Mouse (Mus musculus) embryonic facial prominence, embryonic 13.5 days (tissue): ENCODE data around the gene Nrxn2. TPM values are rescaled to one million over a fixed set of nuclear protein-coding genes. Genes with fewer than 3 reads are reported as not detected.

Source experiments
- ATAC-seq: fragments of 200-750 bp; cut with Nextera tagmentation; 2 replicates; pipeline ENCODE4 v1.8.0; 2017; ENCODE audit warnings: low read depth; ENCODE audit not compliant: insufficient number of reproducible peaks, insufficient read depth, low FRiP score, low TSS enrichment
- H3K27ac ChIP-seq: fragments of 300-500 bp; sonication (generic); 2 replicates; pipeline ENCODE4 v1.5.1; 2015; ENCODE audit warnings: moderate library complexity, mild to moderate bottlenecking, inconsistent platforms
- H3K27me3 ChIP-seq: fragments of 300-500 bp; sonication (generic); 2 replicates; pipeline ENCODE4 v1.6.1; 2015; ENCODE audit warnings: mild to moderate bottlenecking, inconsistent platforms
- H3K36me3 ChIP-seq: fragments of 300-500 bp; sonication (generic); 2 replicates; pipeline ENCODE4 v1.6.1; 2015; ENCODE audit warnings: mild to moderate bottlenecking, inconsistent platforms
- H3K4me1 ChIP-seq: fragments of 300-500 bp; sonication (generic); 2 replicates; pipeline ENCODE4 v1.6.1; 2015; ENCODE audit warnings: inconsistent platforms
- H3K4me2 ChIP-seq: fragments of 300-500 bp; sonication (generic); 2 replicates; pipeline ENCODE4 v1.6.1; 2015; ENCODE audit warnings: moderate library complexity, mild to moderate bottlenecking, inconsistent platforms
- H3K4me3 ChIP-seq: fragments of 300-500 bp; sonication (generic); 2 replicates; pipeline ENCODE4 v1.5.1; 2015; ENCODE audit warnings: mild to moderate bottlenecking, inconsistent platforms
- H3K9ac ChIP-seq: fragments of 300-500 bp; sonication (generic); 2 replicates; pipeline ENCODE4 v1.6.1; 2015; ENCODE audit warnings: mild to moderate bottlenecking, inconsistent platforms
- H3K9me3 ChIP-seq: fragments of 300-500 bp; sonication (generic); 2 replicates; pipeline ENCODE4 v1.6.1; 2016; ENCODE audit warnings: inconsistent platforms
- WGBS: fragments of 180-500 bp; shearing (Covaris S2); methylation state at CpG from one replicate; pipeline ENCODE4 v1.1.7; 2015; ENCODE audit warnings: mixed read lengths; 5-methylcytosine and 5-hydroxymethylcytosine counted together
- polyA plus RNA-seq: library from polyadenylated mRNA; unstranded; fragments of >200 nt; fragmentation: Nextera tagmentation; extraction: Ambion mirVana; gene quantifications from 2 replicates; pipeline ENCODE4 v1.2.1, GENCODE M21; 2015

The Nrxn2 gene
- polyA plus RNA-seq, 1 experiment from 2014 or later = 2.0 TPM

- Histone ChIP-seq H3K9ac (no peak overlapping the region), H3K4me2 (no peak overlapping the region), H3K27me3 (peaks cover 42% of the 10 kb centered on the region), H3K4me1 (peaks cover 24% of the 10 kb centered on the region), H3K27ac (no peak overlapping the region), H3K4me3 (no peak overlapping the region), H3K9me3 (no peaks in the 10 kb centered on the region), H3K36me3 (no peaks in the 10 kb centered on the region)
- no peak for ATAC-seq
- 62% methylated on average over 5 of the region's 5 CpGs for WGBS
Measured at GRCm38 (mm10) chr19:6515448-6515847, 96.9 kb downstream of the Nrxn2 start.

DNA sequence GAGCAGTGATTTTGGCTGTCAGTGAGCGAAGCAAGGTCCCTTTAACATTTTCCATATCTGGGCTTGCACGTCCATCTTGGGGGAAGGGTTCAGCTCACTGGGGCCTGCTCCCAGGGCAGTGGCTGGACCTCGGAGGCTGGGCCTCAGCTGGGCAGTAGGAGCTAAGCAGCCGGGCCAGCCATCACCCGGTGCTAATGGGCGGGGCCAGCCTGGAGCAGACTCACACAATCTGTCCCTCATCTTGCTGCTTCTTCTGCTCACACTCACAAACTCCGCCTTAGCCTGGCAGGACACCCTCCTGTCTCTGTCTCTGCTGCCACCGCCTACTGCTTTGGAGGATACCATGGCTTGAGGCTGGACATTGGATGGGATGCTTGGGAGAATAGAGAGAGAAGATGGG is 97.6 kb downstream of the Nrxn2 start:
- ATAC-seq = no peak
- no peak overlapping the region for H3K27ac ChIP-seq
- H3K4me3 ChIP-seq = no peak overlapping the region
- no peak overlapping the region for H3K4me2 ChIP-seq
- H3K4me1 ChIP-seq = peaks cover 24% of the 10 kb centered on the region
- H3K36me3 ChIP-seq = no peaks in the 10 kb centered on the region
- H3K27me3 ChIP-seq = peaks cover 35% of the 10 kb centered on the region
- WGBS = 67% methylated on average over 8 of the region's 8 CpGs
- no peak overlapping the region for H3K9ac ChIP-seq
- H3K9me3 ChIP-seq = no peaks in the 10 kb centered on the region

DNA sequence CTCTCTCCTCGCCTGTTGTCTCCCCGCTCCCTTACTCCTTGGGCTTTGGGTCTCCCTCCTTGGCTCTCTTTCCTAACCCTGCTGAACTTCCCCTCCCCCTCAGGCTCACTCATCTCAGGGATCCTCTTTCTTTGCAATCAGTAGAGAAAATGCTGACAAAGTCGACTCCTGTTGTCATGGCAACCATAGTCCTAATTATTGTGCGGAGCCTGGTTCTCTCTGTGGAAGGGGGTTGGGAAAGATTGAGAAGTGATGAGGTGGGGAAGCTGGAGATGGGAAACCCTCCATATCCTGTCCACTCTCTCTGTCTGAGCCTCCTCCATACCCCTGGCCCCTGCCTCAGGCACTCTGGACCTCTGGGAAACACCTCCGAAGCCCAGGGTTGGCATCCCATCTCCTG is 100.1 kb downstream of the Nrxn2 start:
- ATAC-seq = no peak
- WGBS = 31% methylated on average over 5 of the region's 5 CpGs
- H3K36me3 ChIP-seq = no peaks in the 10 kb centered on the region
- H3K4me1 ChIP-seq = peaks cover 20% of the 10 kb centered on the region
- no peak overlapping the region for H3K9ac ChIP-seq
- H3K9me3 ChIP-seq = no peaks in the 10 kb centered on the region
- H3K4me2 ChIP-seq = no peak overlapping the region
- no peak overlapping the region for H3K27ac ChIP-seq
- peaks cover 12% of the 10 kb centered on the region for H3K27me3 ChIP-seq
- H3K4me3 ChIP-seq = no peak overlapping the region

DNA sequence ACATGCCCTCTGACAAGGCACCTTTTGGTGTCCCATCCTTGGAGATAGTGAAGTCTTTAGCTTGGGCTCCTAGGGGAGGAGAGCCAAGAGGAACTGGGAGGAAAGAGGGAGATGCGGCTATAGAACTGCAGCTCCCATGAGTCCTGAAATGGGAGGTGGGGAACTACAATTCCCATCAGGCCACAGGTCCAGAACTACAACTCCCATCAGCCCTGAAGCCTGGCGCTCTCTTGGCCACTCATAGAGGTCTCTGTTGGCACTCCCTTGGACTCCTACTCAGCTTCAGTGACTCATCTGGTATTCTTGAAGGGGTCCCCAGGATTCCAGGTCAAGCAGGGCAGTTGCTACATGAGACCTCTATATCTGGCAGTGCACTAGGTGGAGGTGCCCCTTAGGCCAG is 101.0 kb downstream of the Nrxn2 start:
- no peak overlapping the region for H3K4me3 ChIP-seq
- peaks cover 17% of the 10 kb centered on the region for H3K4me1 ChIP-seq
- H3K36me3 ChIP-seq = no peaks in the 10 kb centered on the region
- H3K9me3 ChIP-seq = no peaks in the 10 kb centered on the region
- H3K27ac ChIP-seq = no peak overlapping the region
- H3K27me3 ChIP-seq = peaks cover 3% of the 10 kb centered on the region; the same call in 1 of the 2 replicates
- ATAC-seq = no peak
- no peak overlapping the region for H3K9ac ChIP-seq
- 47% methylated on average over 2 of the region's 2 CpGs for WGBS
- no peak overlapping the region for H3K4me2 ChIP-seq

DNA sequence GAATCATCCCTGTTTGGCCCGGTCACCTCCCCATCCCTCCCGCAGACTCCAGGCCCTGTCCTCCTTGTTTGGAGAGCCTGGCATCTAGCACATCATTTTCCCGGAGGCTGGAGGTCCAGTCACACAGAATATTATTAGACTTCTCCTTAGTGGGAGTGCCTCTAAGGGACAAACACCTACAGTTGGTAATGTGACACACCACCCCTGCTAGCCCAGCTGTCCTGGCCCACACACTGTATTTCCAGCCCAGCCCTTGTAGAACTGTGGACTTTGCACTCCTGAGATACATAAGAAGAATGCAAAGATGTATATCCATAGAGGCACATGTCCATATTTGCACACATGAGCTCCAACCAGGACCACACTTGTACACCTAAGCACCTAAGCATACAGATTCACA is 103.1 kb downstream of the Nrxn2 start:
- Histone ChIP-seq H3K9ac (no peak overlapping the region), H3K4me1 (peaks cover 17% of the 10 kb centered on the region), H3K9me3 (no peaks in the 10 kb centered on the region), H3K4me3 (no peak overlapping the region), H3K27ac (no peak overlapping the region), H3K4me2 (no peak overlapping the region), H3K36me3 (no peaks in the 10 kb centered on the region), H3K27me3 (no peaks in the 10 kb centered on the region)
- 81% methylated on average over 3 of the region's 3 CpGs for WGBS
- no peak for ATAC-seq

- Histone ChIP-seq H3K9me3 (no peaks in the 10 kb centered on the region), H3K4me3 (no peak overlapping the region), H3K27me3 (no peaks in the 10 kb centered on the region), H3K9ac (no peak overlapping the region), H3K4me2 (no peak overlapping the region), H3K36me3 (no peaks in the 10 kb centered on the region), H3K4me1 (peaks cover 17% of the 10 kb centered on the region), H3K27ac (no peak overlapping the region)
- 83% methylated on average over 14 of the region's 14 CpGs for WGBS
- no peak for ATAC-seq
Measured at GRCm38 (mm10) chr19:6522289-6522688, 103.8 kb downstream of the Nrxn2 start.

- Histone ChIP-seq H3K4me2 (no peak overlapping the region), H3K4me3 (no peak overlapping the region), H3K36me3 (no peaks in the 10 kb centered on the region), H3K4me1 (peaks cover 4% of the 10 kb centered on the region; the same call in 1 of the 2 replicates), H3K9ac (no peak overlapping the region), H3K27ac (no peak overlapping the region), H3K27me3 (peaks cover 20% of the 10 kb centered on the region), H3K9me3 (no peaks in the 10 kb centered on the region)
- 68% methylated on average over 4 of the region's 4 CpGs for WGBS
- ATAC-seq = no peak
Measured at GRCm38 (mm10) chr19:6525023-6525422, 106.5 kb downstream of the Nrxn2 start.

- no peak overlapping the region for H3K4me2 ChIP-seq
- H3K27me3 ChIP-seq = peaks cover 28% of the 10 kb centered on the region
- H3K9me3 ChIP-seq = no peaks in the 10 kb centered on the region
- H3K9ac ChIP-seq = no peak overlapping the region
- no peak overlapping the region for H3K4me3 ChIP-seq
- no peaks in the 10 kb centered on the region for H3K36me3 ChIP-seq
- H3K27ac ChIP-seq = no peak overlapping the region
- 84% methylated on average over 9 of the region's 9 CpGs for WGBS
- ATAC-seq = no peak
- peaks cover 6% of the 10 kb centered on the region for H3K4me1 ChIP-seq
Measured at GRCm38 (mm10) chr19:6526010-6526409, 107.5 kb downstream of the Nrxn2 start.

DNA sequence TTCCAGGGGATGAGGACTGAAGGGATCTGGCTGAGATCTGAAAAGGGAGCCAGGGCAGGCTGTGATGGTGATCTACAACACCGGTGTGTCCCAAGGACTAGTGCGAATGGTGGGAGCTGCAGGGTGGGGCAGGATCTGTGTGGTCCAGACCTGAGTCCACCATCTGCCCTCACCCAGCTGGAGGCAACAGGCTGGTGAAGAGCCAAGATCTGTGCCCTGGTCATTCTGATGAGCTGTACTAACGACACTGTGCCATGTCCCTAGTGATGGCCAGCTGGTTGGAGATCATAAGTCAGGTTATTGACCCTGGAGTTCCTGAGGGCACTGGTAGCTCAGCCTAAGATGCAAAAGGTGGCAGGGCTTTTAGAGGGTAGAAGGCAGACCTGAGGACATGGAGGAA is 108.9 kb downstream of the Nrxn2 start:
- Histone ChIP-seq H3K4me3 (no peak overlapping the region), H3K9ac (no peak overlapping the region), H3K4me1 (peaks cover 20% of the 10 kb centered on the region), H3K27ac (no peak overlapping the region), H3K9me3 (no peaks in the 10 kb centered on the region), H3K27me3 (peaks cover 42% of the 10 kb centered on the region), H3K36me3 (no peaks in the 10 kb centered on the region), H3K4me2 (no peak overlapping the region)
- no peak for ATAC-seq
- 90% methylated on average over 3 of the region's 3 CpGs for WGBS

GRCm38 (mm10) chr19:6527839-6528531 is 109.5 kb downstream of the Nrxn2 start:
- peaks cover 24% of the 10 kb centered on the region for H3K4me1 ChIP-seq
- H3K9me3 ChIP-seq = no peaks in the 10 kb centered on the region
- no peak overlapping the region for H3K4me2 ChIP-seq
- WGBS = 80% methylated on average over 17 of the region's 17 CpGs
- no peak overlapping the region for H3K9ac ChIP-seq
- peaks cover 48% of the 10 kb centered on the region for H3K27me3 ChIP-seq
- H3K27ac ChIP-seq = no peak overlapping the region
- H3K36me3 ChIP-seq = no peaks in the 10 kb centered on the region
- no peak overlapping the region for H3K4me3 ChIP-seq
- ATAC-seq = no peak

GRCm38 (mm10) chr19:6529265-6529985 is 110.9 kb downstream of the Nrxn2 start:
- no peak overlapping the region for H3K9ac ChIP-seq
- peaks cover 24% of the 10 kb centered on the region for H3K4me1 ChIP-seq
- no peak overlapping the region for H3K27ac ChIP-seq
- no peaks in the 10 kb centered on the region for H3K36me3 ChIP-seq
- H3K27me3 ChIP-seq = peaks cover 62% of the 10 kb centered on the region
- 58% methylated on average over 14 of the region's 14 CpGs for WGBS
- no peak for ATAC-seq
- no peak overlapping the region for H3K4me3 ChIP-seq
- H3K9me3 ChIP-seq = no peaks in the 10 kb centered on the region
- H3K4me2 ChIP-seq = no peak overlapping the region

DNA sequence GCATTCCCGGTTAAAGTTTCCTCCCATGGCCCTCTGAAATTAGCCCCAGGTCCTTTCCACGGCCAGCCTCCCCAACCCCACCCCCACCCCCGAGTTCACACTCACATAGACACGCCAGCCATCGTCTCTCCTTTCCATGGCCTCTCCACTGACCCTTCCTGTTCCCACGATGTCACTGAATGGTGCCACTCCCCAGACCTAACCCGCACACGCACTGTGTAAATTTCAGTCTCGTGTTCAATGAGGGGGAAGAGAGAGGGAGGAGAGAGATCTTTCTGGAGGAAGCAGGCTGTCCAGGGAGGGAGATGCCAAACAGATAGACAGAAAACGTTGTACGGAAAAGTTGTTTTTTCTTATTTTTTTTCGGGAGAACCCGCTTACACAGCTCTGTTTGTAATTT is 111.8 kb downstream of the Nrxn2 start:
- H3K9ac ChIP-seq = no peak overlapping the region
- peaks cover 72% of the 10 kb centered on the region for H3K27me3 ChIP-seq
- WGBS = 16% methylated on average over 13 of the region's 13 CpGs
- peak overlapping the region; percentile 85; the same call in 1 of the 2 replicates for H3K4me2 ChIP-seq
- H3K27ac ChIP-seq = no peak overlapping the region
- peaks cover 24% of the 10 kb centered on the region for H3K4me1 ChIP-seq
- no peaks in the 10 kb centered on the region for H3K9me3 ChIP-seq
- no peaks in the 10 kb centered on the region for H3K36me3 ChIP-seq
- H3K4me3 ChIP-seq = no peak overlapping the region
- no peak for ATAC-seq
